Mouse (Mus musculus) stomach, postnatal 0 days (tissue): ENCODE measurements around the gene Slc5a6. TPM values are rescaled to one million over a fixed set of nuclear protein-coding genes. Genes with fewer than 3 reads are reported as not detected.
"Not testable (repeated sequence)": the region's sequence is repeated elsewhere in the genome, so short reads cannot be mapped to it uniquely, and the experiment has no call there.

Experiments
- ATAC-seq: fragments of 200-750 bp; cut with Nextera tagmentation; 2 replicates; pipeline ENCODE4 v1.8.0; 2017; ENCODE audit not compliant: low FRiP score, low TSS enrichment
- DNase-seq: peaks from one replicate; pipeline ENCODE4 v3.0.0-alpha.2; 2016; ENCODE audit warnings: low spot score
- H3K27ac ChIP-seq: fragments of 300-500 bp; sonication (generic); replicated peaks from 2 replicates; pipeline ENCODE4 v1.5.1; 2014; ENCODE audit warnings: mild to moderate bottlenecking, control low read depth
- H3K27me3 ChIP-seq: fragments of 300-500 bp; sonication (generic); 2 replicates; pipeline ENCODE4 v1.6.1; 2014; ENCODE audit warnings: low read length; ENCODE audit not compliant: control insufficient read depth, insufficient read depth
- H3K36me3 ChIP-seq: fragments of 300-500 bp; sonication (generic); 2 replicates; pipeline ENCODE4 v1.6.1; 2014; ENCODE audit warnings: low read length, mixed read lengths; ENCODE audit not compliant: control insufficient read depth, insufficient read depth
- H3K4me1 ChIP-seq: fragments of 300-500 bp; sonication (generic); replicated peaks from 2 replicates; pipeline ENCODE4 v1.6.1; 2014; ENCODE audit warnings: antibody characterized with exemption; ENCODE audit not compliant: control insufficient read depth, insufficient read depth
- H3K4me2 ChIP-seq: fragments of 300-500 bp; sonication (generic); replicated peaks from 2 replicates; pipeline ENCODE4 v1.6.1; 2014; ENCODE audit warnings: low read depth, mild to moderate bottlenecking, control low read depth, moderate library complexity
- H3K4me3 ChIP-seq: fragments of 300-500 bp; sonication (generic); 2 replicates; pipeline ENCODE4 v1.5.1; 2014; ENCODE audit warnings: low read depth, low read length, control low read depth
- H3K9ac ChIP-seq: fragments of 300-500 bp; sonication (generic); 2 replicates; pipeline ENCODE4 v1.6.1; 2014; ENCODE audit warnings: mild to moderate bottlenecking, low read length, control low read depth, mixed read lengths
- H3K9me3 ChIP-seq: fragments of 300-500 bp; sonication (generic); 2 replicates; pipeline ENCODE4 v1.6.1; 2016; ENCODE audit warnings: low read length; ENCODE audit not compliant: control insufficient read depth
- CTCF ChIP-seq: IDR thresholded peaks from 2 replicates; pipeline ENCODE4 v1.5.1; 2016; ENCODE audit warnings: antibody characterized with exemption, low read depth, mild to moderate bottlenecking, moderate library complexity
- EP300 ChIP-seq: optimal IDR thresholded peaks from 2 replicates; pipeline ENCODE3; 2016; ENCODE audit warnings: antibody characterized with exemption
- WGBS: fragments of 180-500 bp; shearing (Covaris S2); extraction: QIAGEN DNeasy Blood & Tissue Kit; methylation state at CpG from one replicate; pipeline ENCODE4 v1.1.7; 2014; 5-methylcytosine and 5-hydroxymethylcytosine counted together
- polyA plus RNA-seq: library from polyadenylated mRNA; unstranded; fragments of >200 nt; fragmentation: Nextera tagmentation; extraction: Ambion mirVana; gene quantifications from 2 replicates; pipeline ENCODE4 v1.2.1, GENCODE M21; 2015

The Slc5a6 gene
- polyA plus RNA-seq, 1 experiment from 2014 or later, result 4.2 TPM

- ATAC-seq, result peak; percentile 96
- peak; percentile 60 for TF ChIP-seq CTCF
- no peak for TF ChIP-seq EP300
- under 1% methylated on average over 63 of the region's 64 CpGs for WGBS
Measured at GRCm38 (mm10) chr5:31054261-31055215, 5.8 kb upstream of the Slc5a6 start, which contains the start of gene Cad. Gene Cad, plus strand, starts transcription at chr5:31054780.

GRCm38 (mm10) chr5:31053728-31054127 lies 5.0 kb upstream of the Slc5a6 start:
- DNase-seq, H3K9me3 ChIP-seq, H3K36me3 ChIP-seq, H3K27me3 ChIP-seq, ATAC-seq, H3K4me1 ChIP-seq, H3K9ac ChIP-seq: not testable (repeated sequence)
- 52% methylated on average over 4 of the region's 4 CpGs for WGBS
- peak overlapping the region; percentile 60 for H3K4me3 ChIP-seq
- peak overlapping the region; percentile 58; the same call in 1 of the 2 replicates for H3K27ac ChIP-seq
- peak overlapping the region; percentile 98; the same call in 1 of the 2 replicates for H3K4me2 ChIP-seq

More at GRCm38 (mm10) chr5:31054261-31055215, 5.8 kb upstream of the Slc5a6 start, which contains the start of gene Cad:
- Histone ChIP-seq H3K27me3 (no peaks in the 10 kb centered on the region), H3K4me2 (peak within 1 kb of the TSS; percentile 98), H3K36me3 (peaks cover 5% of the 10 kb centered on the region; the same call in 1 of the 2 replicates), H3K4me1 (no peaks in the 10 kb centered on the region), H3K9me3 (no peaks in the 10 kb centered on the region), H3K9ac (peak within 1 kb of the TSS; percentile 69), H3K27ac (peak within 1 kb of the TSS; percentile 58), H3K4me3 (peak within 1 kb of the TSS; percentile 60)
- DNase-seq, result peak; percentile 96

- no peaks in the 10 kb centered on the region for H3K9me3 ChIP-seq
- H3K27me3 ChIP-seq, result no peaks in the 10 kb centered on the region
- DNase-seq (no peak), ATAC-seq (no peak)
- no peak overlapping the region for H3K4me2 ChIP-seq
- TF ChIP-seq CTCF, result peak; percentile 33
- TF ChIP-seq EP300, result no peak
- no peak overlapping the region for H3K9ac ChIP-seq
- no peak overlapping the region for H3K27ac ChIP-seq
- no peaks in the 10 kb centered on the region for H3K4me1 ChIP-seq
- H3K36me3 ChIP-seq, result 0 out of 2 replicates have a peak, but pooled peaks cover 2% of the 10 kb centered on the region
- H3K4me3 ChIP-seq, result no peak overlapping the region
Measured at GRCm38 (mm10) chr5:31050427-31050826, 1.7 kb upstream of the Slc5a6 start.

GRCm38 (mm10) chr5:31047848-31048762 lies 619 bp downstream of the Slc5a6 start, which contains the start of gene Atraid:
Gene Atraid, plus strand, starts transcription at chr5:31048312.
- Histone ChIP-seq H3K4me1 (no peaks in the 10 kb centered on the region), H3K4me2 (peak within 1 kb of the TSS; percentile 74), H3K36me3 (peaks cover 2% of the 10 kb centered on the region; the same call in 1 of the 2 replicates), H3K9ac (peak within 1 kb of the TSS; percentile 94), H3K27me3 (no peaks in the 10 kb centered on the region), H3K9me3 (no peaks in the 10 kb centered on the region), H3K4me3 (peak within 1 kb of the TSS; percentile 74), H3K27ac (peak within 1 kb of the TSS; percentile 99)
- whole genome bisulfite sequencing, result under 1% methylated on average over 72 of the region's 73 CpGs
- TF ChIP-seq CTCF, result peak; percentile 45
- peak; percentile 91 for TF ChIP-seq EP300
- peak; percentile 98 for ATAC-seq
- peak; percentile 99 for DNase-seq

GRCm38 (mm10) chr5:31047074-31047473 lies 1.6 kb downstream of the Slc5a6 start:
- ATAC-seq (no peak), DNase-seq (no peak)
- WGBS, result 77% methylated on average over 5 of the region's 5 CpGs
- H3K27ac ChIP-seq, result no peak overlapping the region
- no peak overlapping the region for H3K9ac ChIP-seq
- no peak overlapping the region for H3K4me3 ChIP-seq
- H3K4me2 ChIP-seq, result peak overlapping the region; percentile 74
- TF ChIP-seq CTCF (no peak), EP300 (no peak)
- H3K27me3 ChIP-seq, result no peaks in the 10 kb centered on the region
- no peaks in the 10 kb centered on the region for H3K4me1 ChIP-seq
- H3K36me3 ChIP-seq, result no peaks in the 10 kb centered on the region; the same call in 1 of the 2 replicates
- no peaks in the 10 kb centered on the region for H3K9me3 ChIP-seq
